Mouse (Mus musculus): ENCODE measurements around the gene Magi2.

DNA sequence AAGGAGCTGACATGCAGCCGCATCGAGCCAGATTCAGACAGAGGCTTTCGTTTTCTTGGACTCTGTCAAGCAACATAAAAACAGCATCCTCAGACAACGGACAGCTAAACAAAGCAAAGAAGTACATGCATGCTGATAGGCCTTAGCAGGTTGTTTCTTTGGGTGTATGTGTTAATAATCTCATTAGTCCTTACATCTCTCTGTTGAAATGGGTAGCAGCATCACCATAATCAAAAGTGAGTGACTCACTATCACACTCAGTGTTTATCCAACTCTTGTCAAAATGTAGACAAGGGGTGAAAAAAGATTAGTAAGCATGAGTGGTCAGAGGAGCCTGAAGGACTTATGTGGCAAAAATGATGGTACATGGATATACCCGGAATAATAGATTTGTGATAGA lies 394.8 kb downstream of the Magi2 start:
- TF ChIP-seq POLR2A (IDR thresholded peaks at IDR 0.05; ENCODE audit: low read depth, low read length) (no peak), CTCF (IDR thresholded peaks at IDR 0.05; ENCODE audit: extremely low read depth, insufficient read depth, insufficient read length, insufficient replicate concordance) (no peak)
